Mouse (Mus musculus) midbrain, embryonic 10.5 days (tissue): ENCODE data around the gene Lrp11. TPM values are rescaled to one million over a fixed set of nuclear protein-coding genes. Genes with fewer than 3 reads are reported as not detected.
A peak's percentile ranks its signal among the peaks of the same experiment; 100 is the strongest.

ENCODE experiments used
- DNase-seq: peaks from one replicate; pipeline ENCODE4 v3.0.0-alpha.2; 2017; ENCODE audit warnings: low spot score
- H3K27ac ChIP-seq: fragments of 300-500 bp; sonication (generic); replicated peaks from 2 replicates; pipeline ENCODE4 v1.5.1; 2016; ENCODE audit warnings: mild to moderate bottlenecking
- H3K27me3 ChIP-seq: fragments of 300-500 bp; sonication (generic); 2 replicates; pipeline ENCODE4 v1.6.1; 2016; ENCODE audit warnings: low read depth, mild to moderate bottlenecking; ENCODE audit not compliant: poor library complexity, severe bottlenecking
- H3K36me3 ChIP-seq: fragments of 300-500 bp; sonication (generic); 2 replicates; pipeline ENCODE4 v1.6.1; 2016; ENCODE audit warnings: mild to moderate bottlenecking, moderate library complexity
- H3K4me1 ChIP-seq: fragments of 300-500 bp; sonication (generic); 2 replicates; pipeline ENCODE4 v1.6.1; 2016
- H3K4me3 ChIP-seq: fragments of 300-500 bp; sonication (generic); 2 replicates; pipeline ENCODE4 v1.5.1; 2016; ENCODE audit warnings: mild to moderate bottlenecking, moderate library complexity
- H3K9me3 ChIP-seq: fragments of 300-500 bp; sonication (generic); replicated peaks from 2 replicates; pipeline ENCODE4 v1.6.1; 2016; ENCODE audit warnings: mild to moderate bottlenecking
- WGBS: fragments of 180-500 bp; shearing (Covaris S2); methylation state at CpG from one replicate; pipeline ENCODE4 v1.1.7; 2016; 5-methylcytosine and 5-hydroxymethylcytosine counted together
- polyA plus RNA-seq: library from polyadenylated mRNA; unstranded; fragments of >200 nt; fragmentation: Nextera tagmentation; extraction: Ambion mirVana; gene quantifications from 2 replicates; pipeline ENCODE4 v1.2.1, GENCODE M21; 2016

Gene Lrp11
- polyA plus RNA-seq, 1 experiment from 2014 or later, result 6.9 TPM

DNA sequence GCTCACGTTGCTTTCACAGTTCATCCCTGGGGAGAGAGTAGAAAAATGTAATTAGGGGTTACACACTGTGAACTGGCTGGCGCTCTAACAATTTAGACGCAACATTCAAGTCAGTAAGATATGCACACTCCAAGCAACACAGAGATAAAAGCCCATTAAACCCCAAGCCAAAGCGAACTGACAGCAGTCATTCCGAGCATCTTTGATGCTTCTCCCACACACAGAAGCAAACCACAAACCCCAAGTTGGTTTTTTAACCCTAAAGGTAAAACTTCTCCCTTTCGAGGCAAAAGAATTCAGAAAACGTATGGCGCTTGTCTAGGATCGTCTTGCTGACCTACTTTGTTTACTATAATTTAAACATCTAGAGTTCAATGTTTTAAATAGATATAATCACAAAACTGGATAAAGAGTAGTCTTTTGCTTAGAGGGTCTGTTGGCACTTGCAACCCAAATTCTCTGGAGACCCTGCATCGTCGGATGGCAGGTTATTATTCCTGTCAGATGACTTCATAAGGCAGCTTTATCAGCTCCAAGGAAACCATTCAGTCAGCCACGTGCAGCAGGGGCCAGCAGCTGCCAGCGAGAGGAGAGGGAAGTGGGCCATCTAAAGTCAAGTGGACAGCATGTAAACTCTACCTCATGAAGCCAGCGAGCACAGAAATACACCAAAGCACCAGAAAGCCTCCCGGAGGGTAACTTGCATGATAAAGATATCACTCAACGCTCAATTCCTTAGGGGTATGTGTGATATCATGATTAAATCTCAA is 41.5 kb downstream of the Lrp11 start:
- Histone ChIP-seq H3K4me3 (no peak overlapping the region), H3K36me3 (peaks cover 54% of the 10 kb centered on the region), H3K27ac (no peak overlapping the region), H3K27me3 (no peaks in the 10 kb centered on the region), H3K9me3 (no peaks in the 10 kb centered on the region), H3K4me1 (no peaks in the 10 kb centered on the region)
- WGBS, result 90% methylated on average over 16 of the region's 16 CpGs
- DNase-seq, result no peak

DNA sequence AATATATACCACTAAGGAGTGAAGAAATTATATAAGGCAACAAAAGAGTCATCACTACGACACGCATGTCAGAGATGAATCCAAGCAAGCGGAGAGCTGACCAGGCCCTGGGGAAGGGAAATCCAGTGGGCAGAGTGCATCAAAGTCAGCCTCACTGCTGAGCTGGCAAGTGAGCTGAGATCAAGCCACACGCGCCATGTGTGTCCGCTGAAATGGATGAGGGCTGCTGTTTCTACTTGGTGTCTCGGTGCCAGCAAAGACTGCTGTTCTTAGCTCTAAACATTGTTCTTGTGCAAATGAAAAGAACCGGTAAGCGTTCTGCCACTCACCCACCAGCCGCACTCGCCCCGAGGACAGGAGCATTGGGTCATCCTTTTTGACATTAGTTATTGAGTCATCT is 50.8 kb downstream of the Lrp11 start:
- peaks cover 84% of the 10 kb centered on the region for H3K36me3 ChIP-seq
- no peak overlapping the region for H3K4me3 ChIP-seq

GRCm38 (mm10) chr10:7645911-7646310 is 56.3 kb downstream of the Lrp11 start:
- WGBS, result 92% methylated on average over 2 of the region's 2 CpGs
- DNase-seq, result no peak
- Histone ChIP-seq H3K27me3 (no peaks in the 10 kb centered on the region), H3K27ac (no peak overlapping the region), H3K4me3 (no peak overlapping the region), H3K9me3 (no peaks in the 10 kb centered on the region), H3K36me3 (peaks cover 75% of the 10 kb centered on the region), H3K4me1 (no peaks in the 10 kb centered on the region)

More for the DNA sequence above, 50.8 kb downstream of the Lrp11 start:
- Histone ChIP-seq H3K27me3 (no peaks in the 10 kb centered on the region), H3K4me1 (no peaks in the 10 kb centered on the region), H3K27ac (no peak overlapping the region), H3K9me3 (no peaks in the 10 kb centered on the region)
- 96% methylated on average over 12 of the region's 12 CpGs for WGBS
- DNase-seq, result no peak

DNA sequence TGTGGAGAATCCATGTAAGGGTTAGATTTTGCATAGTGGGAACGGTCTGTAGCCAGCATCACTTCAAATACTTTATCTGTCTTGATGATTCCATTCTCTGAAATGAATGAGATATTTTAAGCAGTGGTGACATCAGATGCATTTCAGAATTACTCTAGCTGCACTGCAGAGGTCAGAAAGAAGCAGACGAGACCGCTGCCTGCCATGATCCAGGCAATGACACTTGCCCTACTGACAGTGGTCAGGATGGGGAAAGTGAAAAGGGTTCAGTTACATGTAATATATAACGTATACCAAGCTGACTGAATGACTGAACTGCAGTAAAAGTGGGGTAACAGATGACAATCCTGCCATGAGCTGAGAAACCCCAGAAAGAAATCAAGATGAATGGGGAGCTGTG is 59.5 kb downstream of the Lrp11 start:
- Histone ChIP-seq H3K4me1 (no peaks in the 10 kb centered on the region), H3K9me3 (no peaks in the 10 kb centered on the region), H3K4me3 (no peak overlapping the region), H3K27ac (no peak overlapping the region), H3K27me3 (no peaks in the 10 kb centered on the region), H3K36me3 (peaks cover 48% of the 10 kb centered on the region)
- WGBS, result 96% methylated on average over 4 of the region's 4 CpGs
- DNase-seq, result no peak

DNA sequence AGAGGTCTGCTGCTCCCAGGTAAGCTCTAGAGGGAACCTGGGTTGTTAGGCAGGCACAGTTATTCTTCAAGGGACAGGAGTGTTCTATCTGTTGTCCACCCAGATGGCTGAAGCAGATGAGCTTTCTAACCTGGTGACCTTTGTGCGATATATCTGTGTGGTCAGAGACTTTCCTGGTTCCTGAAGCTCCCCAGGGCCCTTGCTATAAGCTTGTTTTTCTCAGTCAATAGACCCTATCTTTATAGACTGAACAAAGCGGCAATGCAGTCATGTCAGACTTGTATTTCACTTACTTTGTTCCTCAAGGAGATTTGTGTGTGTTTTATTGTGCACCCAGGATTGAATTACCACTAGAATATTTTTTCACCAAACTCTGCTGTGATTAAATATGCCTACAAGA is 61.5 kb downstream of the Lrp11 start:
- H3K4me3 ChIP-seq, result no peak overlapping the region
- no peaks in the 10 kb centered on the region for H3K27me3 ChIP-seq
- WGBS, result 87% methylated on average over 2 of the region's 2 CpGs
- H3K36me3 ChIP-seq, result peaks cover 28% of the 10 kb centered on the region
- H3K27ac ChIP-seq, result no peak overlapping the region
- no peak for DNase-seq
- no peaks in the 10 kb centered on the region for H3K4me1 ChIP-seq
- no peaks in the 10 kb centered on the region for H3K9me3 ChIP-seq

DNA sequence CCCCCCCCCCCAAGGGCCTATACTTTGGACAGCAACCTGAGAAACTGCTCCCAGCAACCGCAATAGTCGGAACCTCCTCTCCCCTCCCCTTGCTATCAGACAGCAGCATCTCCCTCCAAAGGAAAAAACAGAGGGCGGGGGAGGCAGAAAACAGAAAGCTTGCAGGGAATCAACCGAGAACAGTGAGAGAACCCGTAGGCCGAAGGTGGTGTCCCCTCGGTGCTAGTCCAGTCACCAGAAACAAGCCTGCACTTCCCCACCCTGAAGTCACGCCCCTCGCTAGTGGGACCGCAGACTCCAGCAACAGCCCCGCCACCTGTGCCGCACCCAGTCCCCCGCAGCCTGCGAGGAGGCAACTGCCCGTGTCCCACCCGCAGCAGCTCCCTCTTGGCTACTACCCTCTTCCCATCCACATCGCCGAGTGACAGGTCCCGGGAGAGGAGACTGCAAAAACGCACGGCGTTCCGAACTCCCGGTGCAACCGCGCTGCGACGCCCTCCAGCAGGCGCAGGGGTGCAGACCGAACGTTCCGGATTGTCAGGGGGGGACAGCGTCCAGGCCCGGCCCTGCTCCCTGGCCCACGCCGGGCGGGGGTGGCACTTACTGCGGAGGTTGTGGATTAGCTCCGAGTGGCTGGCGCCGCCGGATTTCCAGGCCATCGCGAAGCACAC is 73.0 kb downstream of the Lrp11 start:
- peak overlapping the region; percentile 92 for H3K4me3 ChIP-seq
- H3K9me3 ChIP-seq, result no peaks in the 10 kb centered on the region
- no peaks in the 10 kb centered on the region for H3K36me3 ChIP-seq
- no peaks in the 10 kb centered on the region for H3K27me3 ChIP-seq
- peak overlapping the region; percentile 94 for H3K27ac ChIP-seq
- peaks cover 14% of the 10 kb centered on the region for H3K4me1 ChIP-seq
- under 1% methylated on average over 44 of the region's 44 CpGs for WGBS
- no peak for DNase-seq

DNA sequence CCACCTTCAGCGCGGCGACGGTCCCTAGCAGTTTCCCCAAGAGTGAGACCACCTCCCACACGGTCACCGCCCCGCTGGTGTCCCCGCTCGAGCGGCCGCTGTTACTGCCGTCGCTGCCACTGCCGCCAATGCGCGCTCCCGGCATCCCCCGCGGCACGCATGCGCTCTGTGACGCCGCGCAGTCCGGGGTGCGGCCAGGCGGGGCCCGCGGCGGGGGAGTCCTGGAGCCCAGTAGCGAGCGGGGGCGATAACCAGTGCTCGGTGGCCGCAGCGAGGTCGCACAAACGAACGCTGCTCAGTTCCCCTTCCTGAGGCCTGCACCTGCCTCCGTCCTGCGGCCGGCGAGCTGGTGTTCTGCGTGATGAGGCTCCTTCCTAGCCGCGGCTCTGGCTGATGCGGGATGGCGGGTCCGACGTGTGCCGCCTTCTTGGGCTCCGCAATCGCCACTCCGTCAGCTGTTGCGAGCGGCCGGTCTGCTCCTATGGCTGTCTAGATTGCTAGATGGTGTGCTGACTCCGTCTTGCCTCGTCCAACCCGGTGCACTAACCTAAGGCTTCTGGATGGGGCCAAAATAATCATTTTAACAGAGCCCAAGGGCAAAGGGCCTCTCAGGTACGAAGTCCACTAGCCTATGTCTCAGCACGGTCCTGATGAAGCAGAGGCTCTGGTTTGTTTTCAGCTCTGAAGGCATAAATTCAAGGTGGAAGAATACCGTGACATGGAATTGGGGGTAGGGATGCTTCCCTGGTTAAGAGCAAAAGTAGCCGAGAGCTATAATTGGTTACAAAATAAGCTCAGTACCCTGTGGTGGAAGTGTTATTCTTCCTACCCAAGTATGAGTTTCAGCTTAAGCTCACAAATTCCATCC is 73.8 kb downstream of the Lrp11 start:
- DNase-seq, result peak; percentile 90
- H3K4me3 ChIP-seq, result peak overlapping the region; percentile 92
- no peaks in the 10 kb centered on the region for H3K9me3 ChIP-seq
- peak overlapping the region; percentile 94 for H3K27ac ChIP-seq
- WGBS, result 2% methylated on average over 64 of the region's 64 CpGs
- no peaks in the 10 kb centered on the region for H3K27me3 ChIP-seq
- H3K4me1 ChIP-seq, result peaks cover 21% of the 10 kb centered on the region
- H3K36me3 ChIP-seq, result no peaks in the 10 kb centered on the region

DNA sequence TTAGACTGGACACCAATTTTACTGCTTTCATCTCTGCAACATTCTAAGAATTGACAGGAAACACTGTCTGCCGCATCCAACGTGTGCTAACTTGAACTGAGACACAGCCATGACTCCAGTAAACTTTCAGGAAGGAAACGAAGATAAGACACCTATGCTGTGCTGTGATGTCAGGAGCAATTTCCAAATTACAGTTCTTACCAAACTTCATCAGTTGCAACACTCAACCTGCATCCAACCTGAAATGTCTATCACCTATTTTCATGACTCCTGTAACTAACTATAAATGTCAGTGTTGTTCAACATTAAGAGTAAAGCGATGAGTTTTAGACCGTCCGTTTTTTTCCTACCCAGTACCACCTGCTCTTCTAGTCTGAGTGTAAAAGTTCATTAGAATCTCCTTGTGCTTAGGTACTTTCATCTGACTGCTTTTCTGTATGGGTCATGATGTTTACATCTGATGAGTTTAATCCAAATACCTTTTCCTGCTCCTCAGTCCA is 74.5 kb downstream of the Lrp11 start:
- Histone ChIP-seq H3K27me3 (no peaks in the 10 kb centered on the region), H3K4me1 (peaks cover 24% of the 10 kb centered on the region), H3K4me3 (peak overlapping the region; percentile 92), H3K27ac (0 out of 2 replicates have a peak overlapping the region, but pooled peaks have one; percentile 94), H3K36me3 (no peaks in the 10 kb centered on the region), H3K9me3 (no peaks in the 10 kb centered on the region)
- WGBS, result 78% methylated on average over 6 of the region's 6 CpGs
- DNase-seq, result no peak

DNA sequence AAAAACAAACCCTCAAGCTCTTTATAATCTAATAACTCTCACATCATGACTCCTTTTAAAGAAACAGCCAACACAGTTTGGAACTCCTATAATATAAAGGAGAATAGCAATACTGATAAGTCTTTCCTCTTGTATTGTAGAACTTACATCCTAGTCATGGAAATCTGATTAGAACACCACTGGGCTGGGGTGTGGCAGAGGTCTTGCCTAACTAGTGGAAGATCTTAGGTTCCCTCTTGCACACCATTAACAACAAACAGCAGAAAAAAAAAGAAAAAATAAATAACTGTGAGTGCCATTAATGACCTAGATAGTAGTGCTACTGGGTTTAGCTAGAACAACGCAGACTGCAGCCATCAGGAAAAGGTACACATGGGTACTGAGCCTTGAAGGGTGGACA is 75.3 kb downstream of the Lrp11 start:
- H3K27ac ChIP-seq, result no peak overlapping the region
- no peaks in the 10 kb centered on the region for H3K9me3 ChIP-seq
- no peak for DNase-seq
- H3K4me3 ChIP-seq, result no peak overlapping the region
- 89% methylated on average over 1 of the region's 1 CpGs for WGBS
- H3K36me3 ChIP-seq, result peaks cover 6% of the 10 kb centered on the region
- no peaks in the 10 kb centered on the region for H3K27me3 ChIP-seq
- H3K4me1 ChIP-seq, result peaks cover 24% of the 10 kb centered on the region

DNA sequence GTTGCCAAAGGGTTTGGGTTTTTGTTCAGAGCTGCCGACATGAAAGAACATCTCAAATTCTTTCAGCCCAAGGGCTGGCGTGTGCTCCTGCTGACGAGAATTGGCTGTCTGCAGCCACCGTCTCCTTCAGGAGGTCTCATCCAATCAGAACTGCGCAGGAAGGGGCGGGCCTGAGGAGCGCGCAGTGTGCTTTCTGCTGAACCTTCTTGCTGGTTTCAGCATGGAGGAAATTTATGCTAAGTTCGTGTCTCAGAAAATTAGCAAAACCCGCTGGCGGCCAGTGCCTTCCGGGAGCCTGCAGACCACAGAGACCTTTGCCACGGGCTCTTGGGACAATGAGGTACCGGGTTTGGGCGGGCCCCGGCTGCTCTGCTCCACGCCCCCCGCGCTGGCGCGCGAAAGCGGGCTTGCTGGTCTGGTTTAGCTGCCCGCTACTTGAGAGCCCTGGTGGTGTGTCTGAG is 77.8 kb downstream of the Lrp11 start, which contains the start of gene Nup43:
Gene Nup43 (plus strand): TSS at position 162 of the 461 bp plus-strand sequence.
- Histone ChIP-seq H3K36me3 (peaks cover 30% of the 10 kb centered on the region), H3K27ac (peak within 1 kb of the TSS; percentile 85), H3K4me1 (peaks cover 18% of the 10 kb centered on the region), H3K27me3 (no peaks in the 10 kb centered on the region), H3K4me3 (peak within 1 kb of the TSS; percentile 89), H3K9me3 (no peaks in the 10 kb centered on the region)
- DNase-seq, result peak; percentile 90
- WGBS, result under 1% methylated on average over 24 of the region's 24 CpGs

DNA sequence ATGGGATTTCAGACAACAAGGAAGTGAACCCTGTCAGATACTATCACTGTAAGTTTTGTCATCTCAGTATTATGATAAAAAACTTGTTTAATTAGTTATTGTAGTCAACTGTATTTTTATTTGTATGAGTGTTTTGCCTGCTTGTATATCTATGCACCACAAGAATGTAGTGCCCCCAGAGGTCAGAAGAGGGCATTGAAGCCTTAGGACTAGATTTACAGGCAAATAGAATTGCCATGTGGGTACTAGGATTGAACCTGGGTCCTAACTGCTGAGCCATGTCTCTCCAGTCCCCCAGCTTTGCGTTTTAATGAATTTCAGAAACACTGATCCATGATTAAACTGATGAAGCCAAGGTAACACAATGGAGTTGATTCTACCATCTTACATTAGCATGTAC is 84.1 kb downstream of the Lrp11 start:
- Histone ChIP-seq H3K36me3 (peaks cover 85% of the 10 kb centered on the region), H3K4me3 (no peak overlapping the region), H3K9me3 (no peaks in the 10 kb centered on the region), H3K27ac (no peak overlapping the region), H3K4me1 (peaks cover under 1% of the 10 kb centered on the region; the same call in 1 of the 2 replicates), H3K27me3 (no peaks in the 10 kb centered on the region)
- no peak for DNase-seq
- WGBS, result 83% methylated on average over 1 of the region's 1 CpGs
